Mouse (Mus musculus): ENCODE data around the gene Scn1a. TPM values are rescaled to one million over a fixed set of nuclear protein-coding genes. Genes with fewer than 3 reads are reported as not detected.

Scn1a gene
- polyA plus RNA-seq, 1 experiment from 2014 or later: 5.9 TPM

- Histone ChIP-seq H3K4me2 (no peak overlapping the region), H3K27me3 (no peaks in the 10 kb centered on the region), H3K36me3 (ENCODE audit: poor library complexity, severe bottlenecking) (peaks cover 36% of the 10 kb centered on the region), H3K27ac (no peak overlapping the region), H3K9ac (no peak overlapping the region), H3K4me3 (no peak overlapping the region), H3K4me1 (no peaks in the 10 kb centered on the region), H3K9me3 (replicated peaks) (no peaks in the 10 kb centered on the region)
- no peak for ATAC-seq
- 93% methylated on average over 5 of the region's 5 CpGs for WGBS
These were observed 201.8 kb downstream of the Scn1a start for GRCm38 (mm10) chr2:66238886-66239285.

GRCm38 (mm10) chr2:66220954-66221353, 219.7 kb downstream of the Scn1a start:
- H3K4me1 ChIP-seq: no peaks in the 10 kb centered on the region
- ATAC-seq: no peak
- 91% methylated on average over 7 of the region's 7 CpGs for WGBS
- H3K36me3 ChIP-seq (ENCODE audit: poor library complexity, severe bottlenecking): peaks cover 26% of the 10 kb centered on the region
- H3K27ac ChIP-seq: no peak overlapping the region
- no peak overlapping the region for H3K4me2 ChIP-seq
- no peaks in the 10 kb centered on the region for H3K9me3 ChIP-seq (replicated peaks)
- no peak overlapping the region for H3K9ac ChIP-seq
- no peaks in the 10 kb centered on the region for H3K27me3 ChIP-seq
- H3K4me3 ChIP-seq: no peak overlapping the region

Other genes starting within 250 kb of the Scn1a start
- gene Ttc21b, start 184.2 kb downstream of the Scn1a start, polyA plus RNA-seq (2015; fragmentation: Nextera tagmentation; extraction: Ambion mirVana): 10.8 and 14.1 TPM in 2 replicates
- 3.2 and 3.3 TPM in 2 replicates for gene Scn9a, start 194.1 kb upstream of the Scn1a start, polyA plus RNA-seq (2015; fragmentation: Nextera tagmentation; extraction: Ambion mirVana)